Mouse (Mus musculus) gastrocnemius, adult 2 months (tissue): ENCODE results near the gene Lingo1. TPM values are rescaled to one million over a fixed set of nuclear protein-coding genes. Genes with fewer than 3 reads are reported as not detected.

Source experiments
- DNase-seq: peaks from one replicate; pipeline ENCODE4 v3.0.0; 2022
- H3K27ac ChIP-seq: fragments of 200-600 bp; 2 replicates; pipeline ENCODE4 v1.8.1; 2022; ENCODE audit warnings: mild to moderate bottlenecking
- H3K4me3 ChIP-seq: fragments of 200-600 bp; 2 replicates; pipeline ENCODE4 v1.8.1; 2022; ENCODE audit warnings: mild to moderate bottlenecking, moderate library complexity
- CTCF ChIP-seq: fragments of 200-600 bp; IDR thresholded peaks from 2 replicates; pipeline ENCODE4 v1.8.1; 2022; ENCODE audit warnings: antibody characterized with exemption, mild to moderate bottlenecking, moderate library complexity
- intact Hi-C: fragments of 180-260 bp; cut with DNase I; formaldehyde crosslinking; loops from one replicate; pipeline ENCODE4 v1.15.1; 2025
- total RNA-seq, 2 experiments: library from RNA; stranded (reverse); gene quantifications; 2 replicates each; pipeline ENCODE4 v1.2.3; 2021

The Lingo1 gene
- total RNA-seq, 2 experiments from 2014 or later: 0.17 to 0.48 TPM

GRCm38 (mm10) chr9:56652551-56652950 lies 143.7 kb downstream of the Lingo1 start:
- intact Hi-C loops: no loop called here

DNA sequence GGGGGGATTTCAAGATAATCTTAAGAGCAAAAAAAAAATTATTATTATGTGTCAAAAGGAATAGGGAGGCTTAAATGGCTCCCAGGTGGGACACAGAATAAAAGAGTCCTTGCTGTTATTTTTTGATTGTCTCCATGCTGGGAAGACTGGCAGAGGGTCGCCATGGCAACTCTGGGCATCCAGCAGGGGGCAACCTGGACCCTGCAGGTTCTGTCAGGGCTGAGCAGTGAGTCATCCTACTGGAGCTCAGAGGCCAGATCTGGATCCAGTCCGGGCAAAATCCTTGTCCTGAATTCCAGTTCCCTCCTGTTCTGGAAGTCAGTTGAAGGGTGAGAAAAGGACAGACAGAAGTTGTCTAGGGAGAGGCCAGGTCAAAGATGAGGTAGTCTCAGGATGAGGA lies 144.7 kb downstream of the Lingo1 start:
- no peak for DNase-seq
- intact Hi-C loops: no loop called here
- Histone ChIP-seq H3K27ac (no peak overlapping the region), H3K4me3 (no peak overlapping the region)
- TF ChIP-seq CTCF: no peak

More at GRCm38 (mm10) chr9:56652551-56652950, 143.7 kb downstream of the Lingo1 start:
- Histone ChIP-seq H3K27ac (no peak overlapping the region), H3K4me3 (no peak overlapping the region)
- DNase-seq: no peak
- no peak for TF ChIP-seq CTCF

DNA sequence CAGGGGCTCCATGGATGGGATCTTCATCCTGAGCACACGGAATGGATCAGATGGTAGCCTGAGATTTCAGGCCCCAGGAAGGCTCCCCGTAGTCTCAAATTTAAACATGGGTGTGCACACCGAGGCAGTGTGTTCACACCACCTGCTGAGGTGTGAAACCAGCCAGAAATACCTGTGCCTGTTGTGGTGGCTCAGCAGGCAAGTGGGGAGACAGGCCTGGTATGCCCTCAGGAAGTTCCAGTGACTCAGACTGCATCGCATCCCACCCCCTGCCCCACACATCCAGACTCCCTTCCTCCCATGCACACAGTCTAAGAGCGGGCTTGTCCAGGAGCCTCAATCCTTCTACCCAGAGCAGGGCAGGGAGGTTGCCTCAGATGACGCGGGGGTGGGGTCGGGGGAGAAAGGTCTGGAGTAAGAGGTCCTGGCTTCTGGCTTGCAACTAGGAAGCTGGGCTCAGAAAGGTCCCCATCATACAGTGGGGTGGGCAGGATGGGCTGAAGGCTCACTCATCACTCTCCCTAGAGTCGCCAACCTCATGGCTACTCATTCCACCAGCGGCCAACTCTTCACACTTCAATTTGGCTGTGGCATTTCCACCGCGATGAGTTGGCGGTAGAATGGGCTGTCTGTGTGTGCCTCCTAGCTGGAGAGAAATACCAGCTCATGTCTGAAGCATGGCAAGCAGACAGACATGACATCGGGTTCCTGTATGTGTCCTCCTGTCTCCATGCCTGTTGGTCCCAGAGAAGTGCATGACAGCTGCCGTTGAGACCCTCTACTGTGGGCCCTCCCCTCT lies 149.8 kb downstream of the Lingo1 start:
- TF ChIP-seq CTCF: no peak
- Histone ChIP-seq H3K27ac (no peak overlapping the region), H3K4me3 (no peak overlapping the region)
- intact Hi-C loops: no loop called here
- no peak for DNase-seq

- no peak overlapping the region for H3K27ac ChIP-seq
- DNase-seq: no peak
- H3K4me3 ChIP-seq: no peak overlapping the region
- intact Hi-C loops: no loop called here
- TF ChIP-seq CTCF: no peak
Measured at GRCm38 (mm10) chr9:56643474-56643873, 152.8 kb downstream of the Lingo1 start.

DNA sequence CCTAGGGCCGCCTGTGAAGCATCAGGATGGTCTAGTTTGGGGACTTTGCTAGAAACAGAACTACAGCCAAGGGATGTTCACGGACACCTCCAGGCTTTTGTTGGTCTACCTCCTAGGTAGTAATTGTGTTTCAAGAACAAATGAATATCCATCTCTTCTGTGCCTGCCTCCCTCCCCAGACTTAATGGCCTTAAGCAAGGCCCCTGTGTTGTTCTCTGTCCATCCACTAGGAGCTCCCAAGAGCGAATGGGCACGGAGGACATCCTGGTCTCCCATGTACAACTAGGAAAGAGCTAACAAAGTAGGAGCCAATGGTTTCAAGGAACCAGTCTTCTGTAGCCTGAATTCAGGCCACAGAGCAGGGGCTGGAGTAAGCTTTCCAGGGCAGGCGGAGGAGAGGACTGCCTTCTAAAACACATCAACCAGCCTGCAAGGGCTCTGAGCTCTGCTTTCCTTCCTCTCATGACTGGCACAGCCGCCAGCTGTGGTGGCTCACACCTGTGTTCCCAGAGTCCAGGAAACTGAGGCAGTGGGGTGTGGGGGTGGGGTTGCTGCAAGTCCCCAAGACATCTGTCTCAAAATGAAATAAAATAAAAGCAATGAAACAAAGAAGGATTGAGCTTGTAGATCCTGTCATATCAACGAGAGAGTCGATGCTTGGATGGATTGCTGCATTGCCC lies 157.9 kb downstream of the Lingo1 start:
- TF ChIP-seq CTCF: peak; percentile 54
- no peak overlapping the region for H3K27ac ChIP-seq
- no peak overlapping the region for H3K4me3 ChIP-seq
- no peak for DNase-seq
- intact Hi-C loops: loop anchor here (5.0 to 10.0 kb wide), 4 partner anchors 74 to 434 kb away; no protein-coding TSS in a partner anchor

DNA sequence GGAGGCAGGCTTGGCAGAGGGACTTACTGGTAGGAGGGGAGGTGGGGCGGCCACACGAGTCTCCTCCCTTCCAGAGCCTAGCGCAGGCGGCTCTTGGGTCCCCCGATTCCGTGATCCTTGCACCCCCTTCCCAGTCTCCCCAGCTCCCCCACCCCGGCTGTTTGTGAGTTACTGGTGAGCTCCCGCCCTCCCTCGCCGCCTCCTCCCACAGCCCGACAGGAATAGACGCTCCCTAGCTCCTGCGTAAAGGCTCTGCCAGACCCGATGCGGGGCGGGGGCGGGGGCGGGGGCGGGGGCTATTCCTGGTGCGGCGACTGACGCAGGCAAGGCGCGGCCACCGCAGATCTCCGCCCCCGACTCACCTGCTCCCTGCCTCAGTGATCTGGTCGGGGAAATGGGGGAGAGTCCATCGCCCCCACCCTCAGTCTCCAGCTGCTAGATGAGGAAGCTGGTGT lies 158.8 kb downstream of the Lingo1 start:
- Histone ChIP-seq H3K27ac (no peak overlapping the region), H3K4me3 (peak overlapping the region; percentile 49)
- intact Hi-C loops: loop anchor here (5.0 to 10.0 kb wide), 4 partner anchors 75 to 433 kb away; no protein-coding TSS in a partner anchor
- no peak for TF ChIP-seq CTCF
- peak; percentile 39 for DNase-seq

DNA sequence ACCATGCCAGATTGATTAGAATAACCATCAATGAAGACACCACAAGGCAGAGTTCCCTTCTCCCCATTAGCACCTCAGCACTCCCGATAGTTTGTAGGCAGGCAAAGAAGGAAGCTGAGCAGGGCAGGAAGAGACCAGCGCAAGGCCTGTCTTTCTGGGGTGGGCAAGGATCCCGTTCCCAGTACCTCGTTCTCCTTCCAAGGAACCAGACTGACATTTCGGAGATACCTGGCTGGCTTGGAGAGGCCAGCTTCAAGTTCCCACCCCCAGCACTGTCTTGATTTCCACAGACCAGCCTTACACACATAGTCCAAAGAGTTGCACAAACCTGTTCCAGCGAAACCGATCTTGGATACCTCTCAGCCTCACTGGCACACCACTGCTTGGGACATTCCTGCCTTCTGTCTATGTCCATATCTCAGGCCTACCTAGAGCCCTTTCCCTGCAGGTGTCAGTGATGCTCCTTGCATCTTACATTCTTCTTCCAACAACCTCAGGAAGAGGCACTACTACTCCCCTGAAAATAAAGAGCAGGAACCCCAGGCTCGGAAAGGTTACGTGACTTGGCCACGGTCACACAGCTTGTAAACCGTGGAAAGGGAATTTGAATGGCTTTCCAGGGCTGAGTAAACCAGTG lies 159.4 kb downstream of the Lingo1 start:
- Histone ChIP-seq H3K4me3 (peak overlapping the region; percentile 49), H3K27ac (no peak overlapping the region)
- no peak for DNase-seq
- no peak for TF ChIP-seq CTCF
- intact Hi-C loops: loop anchor here (1.0 to 10.0 kb wide), 6 partner anchors 75 to 432 kb away; no protein-coding TSS in a partner anchor

- Histone ChIP-seq H3K4me3 (peak overlapping the region; percentile 78), H3K27ac (no peak overlapping the region)
- peak; percentile 89 for DNase-seq
- peak; percentile 99 for TF ChIP-seq CTCF
- intact Hi-C loops: loop anchor here (1.0 to 10.0 kb wide), 6 partner anchors 76 to 431 kb away; no protein-coding TSS in a partner anchor
Measured at GRCm38 (mm10) chr9:56636214-56636613, 160.1 kb downstream of the Lingo1 start.

DNA sequence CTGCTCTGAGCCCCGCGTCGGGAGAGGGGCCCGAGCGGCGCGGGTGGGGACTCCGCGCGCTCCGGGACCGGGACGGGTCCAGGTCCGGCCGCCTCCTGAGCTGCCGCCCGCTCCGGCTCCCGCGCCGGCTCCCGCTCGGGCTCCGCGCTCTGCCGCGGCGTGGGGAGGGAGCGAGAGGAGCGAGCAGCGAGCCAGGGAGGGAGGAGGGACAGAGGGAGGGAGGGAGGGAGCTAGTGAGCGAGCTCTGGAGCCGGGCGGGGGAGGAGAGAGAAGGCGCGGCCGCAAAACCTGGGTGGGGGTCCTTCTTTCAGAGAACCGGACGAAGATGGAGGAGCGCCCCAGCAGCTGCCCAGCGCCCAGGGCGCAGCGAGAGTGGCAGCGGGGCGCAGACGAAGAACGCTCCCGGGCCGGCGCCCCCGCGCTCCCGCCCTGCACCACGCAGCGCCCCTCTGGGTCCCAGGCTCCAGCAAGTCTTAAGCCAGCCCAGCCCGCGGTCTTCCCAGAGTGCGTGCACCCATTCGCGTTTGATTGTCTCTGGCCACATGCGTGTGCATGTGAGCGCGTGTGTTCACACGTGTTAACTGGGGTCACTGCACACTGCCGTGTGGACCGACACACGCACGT lies 160.7 kb downstream of the Lingo1 start:
- Histone ChIP-seq H3K27ac (peak overlapping the region; percentile 38), H3K4me3 (peak overlapping the region; percentile 78)
- intact Hi-C loops: loop anchor here (1.0 to 10.0 kb wide), 6 partner anchors 77 to 431 kb away; no protein-coding TSS in a partner anchor
- DNase-seq: peak; percentile 69
- no peak for TF ChIP-seq CTCF

- H3K27ac ChIP-seq: peak overlapping the region; percentile 35; the same call in 1 of the 2 replicates
- DNase-seq: peak; percentile 52
- intact Hi-C loops: loop anchor here (5.0 to 10.0 kb wide), 4 partner anchors 77 to 430 kb away; no protein-coding TSS in a partner anchor
- TF ChIP-seq CTCF: no peak
- H3K4me3 ChIP-seq: peak overlapping the region; percentile 78
Measured at GRCm38 (mm10) chr9:56635121-56635497, 161.2 kb downstream of the Lingo1 start.

DNA sequence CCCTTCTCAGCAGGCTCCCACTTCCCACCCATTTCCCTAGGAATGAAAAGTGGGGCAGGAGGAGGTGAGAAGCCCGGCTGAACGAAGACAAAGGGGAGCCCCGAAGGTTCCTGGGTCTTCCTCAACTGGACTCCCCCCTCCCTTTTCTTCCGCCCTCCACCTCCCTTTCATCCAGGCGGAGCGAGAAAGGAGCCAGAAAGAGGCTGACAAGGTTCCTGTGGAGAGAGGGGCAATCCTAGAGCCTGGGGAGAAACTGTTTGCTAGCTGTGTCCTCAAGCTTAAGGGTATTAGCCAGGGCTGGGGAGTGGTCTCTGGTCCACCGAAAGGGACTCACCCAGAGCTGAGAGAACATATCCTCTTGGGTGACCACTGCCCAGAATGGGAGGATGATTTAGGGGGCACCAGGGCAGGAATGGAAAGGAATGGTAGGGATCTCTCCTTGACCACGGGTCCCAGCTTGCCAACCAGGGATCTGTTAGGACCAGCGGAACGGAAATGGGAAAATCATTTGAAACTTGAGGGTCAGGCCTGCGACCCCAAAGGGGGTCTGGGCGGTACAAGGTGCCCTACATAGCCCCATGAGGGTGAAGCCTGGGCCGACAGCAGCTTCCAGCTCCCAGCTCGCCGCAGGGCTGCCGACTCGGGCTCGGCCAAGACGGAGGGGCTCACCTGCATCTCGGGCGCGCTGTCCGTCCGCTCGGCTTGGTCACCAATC lies 161.7 kb downstream of the Lingo1 start:
- Histone ChIP-seq H3K27ac (no peak overlapping the region), H3K4me3 (peak overlapping the region; percentile 78)
- DNase-seq: no peak
- intact Hi-C loops: loop anchor here (5.0 to 10.0 kb wide), 4 partner anchors 78 to 430 kb away; no protein-coding TSS in a partner anchor
- no peak for TF ChIP-seq CTCF
